In genomic region chr9:56923841-56924650, GRCm38 (mm10) we compare ENCODE assay signal across 8 mouse cellular contexts. TPM values are rescaled to one million over a fixed set of nuclear protein-coding genes. Genes with fewer than 3 reads are reported as not detected.
A peak's percentile ranks its signal among the peaks of the same experiment; 100 is the strongest.
DNase-seq lines count a peak whose midpoint lies in the region; TF ChIP-seq lines count a peak whose summit lies in the region.

No protein-coding gene starts in this region.

- H3K27ac ChIP-seq in heart, adult 2 months, result peak overlapping the region; percentile 95
- peak overlapping the region; percentile 44 for H3K27ac ChIP-seq in MEL (ENCODE audit: control insufficient read depth, low read depth, low read length)

- no peak for TF ChIP-seq POLR2A in heart, adult 2 months (IDR thresholded peaks at IDR 0.05; ENCODE audit: insufficient read depth, low read depth, low read length)
- TF ChIP-seq POLR2A in MEL (IDR thresholded peaks at IDR 0.05; ENCODE audit: control insufficient read depth in 1 of 2, insufficient read depth in 1 of 2, low read depth in 1 of 2, low read length in 2 of 2, poor library complexity in 1 of 2), result no peak

- no peak for TF ChIP-seq EP300 in heart, adult 2 months (IDR thresholded peaks at IDR 0.05; ENCODE audit: insufficient read depth, low read depth, low read length)
- TF ChIP-seq EP300 in MEL (IDR thresholded peaks at IDR 0.05; ENCODE audit: low read depth in 1 of 2, low read length in 2 of 2), result no peak

- H3K9ac ChIP-seq in heart, adult 2 months (ENCODE audit: low read depth, low read length), result peak overlapping the region; percentile 61
- peak overlapping the region; percentile 42 for H3K9ac ChIP-seq in MEL (ENCODE audit: control insufficient read depth, low read depth, low read length, poor library complexity, severe bottlenecking)

- WGBS in heart, adult 2 months, result 44% methylated on average over 8 of the region's 8 CpGs

- H3K4me1 ChIP-seq in heart, adult 2 months (ENCODE audit: control insufficient read depth, insufficient read depth, low read length), result peaks cover 20% of the 10 kb centered on the region
- H3K4me1 ChIP-seq in MEL (ENCODE audit: control insufficient read depth in 1 of 2, insufficient read depth in 2 of 2, low read length in 2 of 2), result peaks cover 5 to 30% of the 10 kb centered on the region in 2 experiments; a peak in 3 of 4 replicates

- intact Hi-C loops in heart, adult 2 months (cut with DNase I), result loop anchor here (2.0 kb wide), 1 partner anchor 33 kb away; no protein-coding TSS in a partner anchor

- H3K9me3 ChIP-seq in MEL (replicated peaks; ENCODE audit: insufficient read depth, low read length), result no peaks in the 10 kb centered on the region

- H3K4me3 ChIP-seq in heart, adult 2 months, result peak overlapping the region; percentile 75
- H3K4me3 ChIP-seq in MEL (ENCODE audit: control insufficient read depth in 1 of 2, insufficient read depth in 1 of 2, low read depth in 2 of 2, low read length in 2 of 2), result peak overlapping the region; percentile 19 to 38

- TF ChIP-seq RAD21 in MEL (IDR thresholded peaks at IDR 0.05; ENCODE audit: low read depth, low read length), result no peak

- TF ChIP-seq CTCF in heart, adult 2 months (IDR thresholded peaks at IDR 0.05), result no peak
- no peak for TF ChIP-seq CTCF in MEL (IDR thresholded peaks at IDR 0.05 in 2 of 3, conservative IDR thresholded peaks at IDR 0.05 in 1 of 3; ENCODE audit: control insufficient read depth in 1 of 3, insufficient read depth in 1 of 3, low read depth in 2 of 3, low read length in 3 of 3, poor library complexity in 1 of 3, severe bottlenecking in 1 of 3)

- H3K79me2 ChIP-seq in heart, adult 2 months (replicated peaks; ENCODE audit: control insufficient read depth, insufficient read depth, low read length), result no peaks in the 10 kb centered on the region
- no peaks in the 10 kb centered on the region; the same call in 1 of the 2 replicates for H3K79me2 ChIP-seq in MEL (ENCODE audit: control insufficient read depth, insufficient read depth, low read length, poor library complexity)

- no peaks in the 10 kb centered on the region for H3K36me3 ChIP-seq in heart, adult 2 months (ENCODE audit: control insufficient read depth, insufficient read depth, low read length)
- H3K36me3 ChIP-seq in MEL (ENCODE audit: control insufficient read depth in 1 of 2, insufficient read depth in 2 of 2, low read length in 2 of 2), result peaks cover 0 to 8% of the 10 kb centered on the region in 2 experiments; a peak in 2 of 4 replicates

- H3K27me3 ChIP-seq in heart, adult 2 months (ENCODE audit: control insufficient read depth, insufficient read depth, low read length), result no peaks in the 10 kb centered on the region
- H3K27me3 ChIP-seq in MEL (ENCODE audit: control insufficient read depth in 1 of 2, insufficient read depth in 2 of 2, low read length in 2 of 2), result no peaks in the 10 kb centered on the region

- peak in 1 of 2 experiments; percentile 26 for DNase-seq in heart, adult 2 months
- DNase-seq in heart, adult 18-20 months, result no peak
- DNase-seq in MEL (ENCODE audit: low read depth, low spot score), result no peak
- peak; percentile 19 for DNase-seq in heart, postnatal 4 days
- DNase-seq in lung, postnatal 36 days, result peak; percentile 42
- DNase-seq in frontal cortex, postnatal 25 days (ENCODE audit: low spot score in 2 of 2), result no peak
- DNase-seq in T-cell, adult 2 months (ENCODE audit: low spot score), result no peak
- DNase-seq in right cerebral cortex, postnatal 25 days, result no peak

TF ChIP-seq in MEL, 35 proteins besides CTCF, POLR2A, EP300 and RAD21:
- 0 out of 2 replicates have a peak, but pooled peaks have one; percentile 20 for TF ChIP-seq ELF1 (IDR thresholded peaks at IDR 0.05; ENCODE audit: low read depth, low read length)
- no peak for TF ChIP-seq MYC (IDR thresholded peaks at IDR 0.05; ENCODE audit: low read depth, low read length)

RNA-seq across cellular contexts. Expression of gene Snx33, which starts 4.1 kb away (rescaled TPM):
- total RNA-seq in heart, adult 2 months (2021), result 10 to 100 TPM in 1 of 2 experiments, 1 to 10 TPM in 1; 6.7 to 10.0 TPM
- 7.8 and 8.8 TPM in 2 replicates for polyA plus RNA-seq in heart, adult 2 months (2012; rRNA removed)
- total RNA-seq in heart, adult 18-20 months (2021), result 1 to 10 TPM; 7.0 to 8.2 TPM
- 2.2 and 2.3 TPM in 2 replicates for total RNA-seq in MEL (2012; rRNA removed)
- polyA plus RNA-seq in MEL (2012; ENCODE audit: insufficient read depth in 1 of 2, insufficient read length in 2 of 2, low read depth in 1 of 2, low replicate concordance in 2 of 2, missing spikeins in 1 of 2), result 1 to 10 TPM in 1 of 2 experiments, not detected in 1; 3.5 TPM
- 10 to 100 TPM; 11.7 to 13.9 TPM for total RNA-seq in heart, postnatal 4 days (2021)

RNA-seq across cellular contexts. Expression of gene Imp3, which starts 13.2 kb away (rescaled TPM):
- total RNA-seq in heart, adult 2 months (2021), result 10 to 100 TPM; 54.0 to 63.3 TPM
- 75.6 and 87.1 TPM in 2 replicates for polyA plus RNA-seq in heart, adult 2 months (2012; rRNA removed)
- 10 to 100 TPM; 55.8 to 58.3 TPM for total RNA-seq in heart, adult 18-20 months (2021)
- total RNA-seq in MEL (2012; rRNA removed), result 160 and 183 TPM in 2 replicates
- 100 to 1,000 TPM in 1 of 2 experiments, not detected in 1; 154 TPM for polyA plus RNA-seq in MEL (2012; ENCODE audit: insufficient read depth in 1 of 2, insufficient read length in 2 of 2, low read depth in 1 of 2, low replicate concordance in 2 of 2, missing spikeins in 1 of 2)
- total RNA-seq in heart, postnatal 4 days (2021), result 10 to 100 TPM; 53.5 to 54.4 TPM

RNA-seq across cellular contexts. Expression of gene Snupn, which starts 26.6 kb away (rescaled TPM):
- 10 to 100 TPM in 1 of 2 experiments, 1 to 10 TPM in 1; 9.3 to 10.2 TPM for total RNA-seq in heart, adult 2 months (2021)
- polyA plus RNA-seq in heart, adult 2 months (2012; rRNA removed), result 5.7 and 9.5 TPM in 2 replicates
- total RNA-seq in heart, adult 18-20 months (2021), result 10 to 100 TPM; 10.6 to 11.2 TPM
- 13.0 and 14.6 TPM in 2 replicates for total RNA-seq in MEL (2012; rRNA removed)
- 10 to 100 TPM in 1 of 2 experiments, not detected in 1; 14.7 TPM for polyA plus RNA-seq in MEL (2012; ENCODE audit: insufficient read depth in 1 of 2, insufficient read length in 2 of 2, low read depth in 1 of 2, low replicate concordance in 2 of 2, missing spikeins in 1 of 2)
- 1 to 10 TPM; 8.6 to 9.1 TPM for total RNA-seq in heart, postnatal 4 days (2021)

RNA-seq across cellular contexts. Expression of gene Cspg4, which starts 59.2 kb away (rescaled TPM):
- total RNA-seq in heart, adult 2 months (2021), result 10 to 100 TPM; 12.7 to 13.7 TPM
- 15.7 and 17.1 TPM in 2 replicates for polyA plus RNA-seq in heart, adult 2 months (2012; rRNA removed)
- 10 to 100 TPM in 1 of 2 experiments, 1 to 10 TPM in 1; 9.9 to 11.5 TPM for total RNA-seq in heart, adult 18-20 months (2021)
- 0.16 and 0.23 TPM in 2 replicates for total RNA-seq in MEL (2012; rRNA removed)
- under 1 TPM in 1 of 2 experiments, not detected in 1; 0.15 TPM for polyA plus RNA-seq in MEL (2012; ENCODE audit: insufficient read depth in 1 of 2, insufficient read length in 2 of 2, low read depth in 1 of 2, low replicate concordance in 2 of 2, missing spikeins in 1 of 2)
- 10 to 100 TPM; 55.6 to 56.6 TPM for total RNA-seq in heart, postnatal 4 days (2021)

RNA-seq across cellular contexts. Expression of gene Odf3l1, which starts 59.6 kb away (rescaled TPM):
- total RNA-seq in heart, adult 2 months (2021), result not detected
- polyA plus RNA-seq in heart, adult 2 months (2012; rRNA removed), result 1.5 and 1.6 TPM in 2 replicates
- total RNA-seq in heart, adult 18-20 months (2021), result not detected
- total RNA-seq in MEL (2012; rRNA removed), result not detected in 2 replicates
- polyA plus RNA-seq in MEL (2012; ENCODE audit: insufficient read depth in 1 of 2, insufficient read length in 2 of 2, low read depth in 1 of 2, low replicate concordance in 2 of 2, missing spikeins in 1 of 2), result not detected
- under 1 TPM in 1 of 2 experiments, not detected in 1; 0.43 TPM for total RNA-seq in heart, postnatal 4 days (2021)

Comparison
In these comparisons a context has a peak if more than half of its experiments do, and no peak if none do; other contexts are left out.
1. DNase-seq: peak in heart, postnatal 4 days (single experiment) and lung, postnatal 36 days (single experiment); none in heart, adult 18-20 months (0 of 2), MEL (single experiment), frontal cortex, postnatal 25 days (0 of 2), T-cell, adult 2 months (single experiment) and right cerebral cortex, postnatal 25 days (single experiment).